Mouse (Mus musculus) heart, embryonic 14.5 days (tissue): ENCODE data around the gene Hemgn. TPM values are rescaled to one million over a fixed set of nuclear protein-coding genes. Genes with fewer than 3 reads are reported as not detected.

Experiments used
- ATAC-seq: fragments of 200-750 bp; cut with Nextera tagmentation; 2 replicates; pipeline ENCODE4 v1.8.0; 2017; ENCODE audit warnings: low read depth, moderate TSS enrichment; ENCODE audit not compliant: insufficient number of reproducible peaks, insufficient read depth, low FRiP score
- H3K27ac ChIP-seq, 2 experiments: fragments of 200-500 bp in 1 of 2; fragments of 300-500 bp in 1 of 2; sonication (generic) in 1 of 2; replicated peaks in 1 of 2; 2 replicates each; pipeline ENCODE4 v1.5.1; 2012 to 2014; ENCODE audit warnings: low read depth in 2 of 2, low read length in 2 of 2, control low read depth in 1 of 2, mild to moderate bottlenecking in 1 of 2, mixed read lengths in 1 of 2; ENCODE audit not compliant: control insufficient read depth in 1 of 2, insufficient read depth in 1 of 2
- H3K27me3 ChIP-seq: fragments of 300-500 bp; sonication (generic); 2 replicates; pipeline ENCODE4 v1.6.1; 2014; ENCODE audit warnings: mild to moderate bottlenecking, low read length, control low read depth; ENCODE audit not compliant: control insufficient read depth, insufficient read depth
- H3K36me3 ChIP-seq: fragments of 300-500 bp; sonication (generic); 2 replicates; pipeline ENCODE4 v1.6.1; 2014; ENCODE audit warnings: mild to moderate bottlenecking, control low read depth, low read length, mixed read lengths; ENCODE audit not compliant: control insufficient read depth, insufficient read depth
- H3K4me1 ChIP-seq, 2 experiments: fragments of 200-500 bp in 1 of 2; fragments of 300-500 bp in 1 of 2; sonication (generic) in 1 of 2; 2 replicates each; pipeline ENCODE4 v1.6.1; 2012 to 2014; ENCODE audit warnings: low read length in 2 of 2, control low read depth in 1 of 2, mixed read lengths in 1 of 2; ENCODE audit not compliant: control insufficient read depth in 2 of 2, insufficient read depth in 2 of 2
- H3K4me2 ChIP-seq: fragments of 300-500 bp; sonication (generic); 2 replicates; pipeline ENCODE4 v1.6.1; 2014; ENCODE audit warnings: mild to moderate bottlenecking, low read length
- H3K4me3 ChIP-seq, 2 experiments: fragments of 200-500 bp in 1 of 2; fragments of 300-500 bp in 1 of 2; sonication (generic) in 1 of 2; 2 replicates each; pipeline ENCODE4 v1.5.1; 2012 to 2014; ENCODE audit warnings: low read length in 2 of 2, mild to moderate bottlenecking in 2 of 2, control low read depth in 1 of 2, low read depth in 1 of 2, moderate library complexity in 1 of 2; ENCODE audit not compliant: control insufficient read depth in 1 of 2, insufficient read depth in 1 of 2
- H3K9ac ChIP-seq: fragments of 300-500 bp; sonication (generic); 2 replicates; pipeline ENCODE4 v1.6.1; 2014; ENCODE audit warnings: mild to moderate bottlenecking, low read length
- H3K9me3 ChIP-seq: fragments of 300-500 bp; sonication (generic); 2 replicates; pipeline ENCODE4 v1.6.1; 2016; ENCODE audit warnings: low read length, control low read depth; ENCODE audit not compliant: control insufficient read depth
- WGBS: fragments of 180-500 bp; shearing (Covaris S2); extraction: QIAGEN DNeasy Blood & Tissue Kit; methylation state at CpG from one replicate; pipeline ENCODE4 v1.1.7; 2014; 5-methylcytosine and 5-hydroxymethylcytosine counted together
- polyA plus RNA-seq: library from polyadenylated mRNA; unstranded; fragments of >200 nt; fragmentation: Nextera tagmentation; extraction: Ambion mirVana; gene quantifications from 2 replicates; pipeline ENCODE4 v1.2.1, GENCODE M21; 2014

The Hemgn gene
- polyA plus RNA-seq, 1 experiment from 2014 or later = 0.50 TPM

- no peak overlapping the region for H3K9ac ChIP-seq
- H3K36me3 ChIP-seq = no peaks in the 10 kb centered on the region
- ATAC-seq = no peak
- no peaks in the 10 kb centered on the region for H3K9me3 ChIP-seq
- H3K27ac ChIP-seq = no peak overlapping the region
- WGBS = 78% methylated on average over 5 of the region's 5 CpGs
- no peaks in the 10 kb centered on the region for H3K4me1 ChIP-seq
- H3K27me3 ChIP-seq = no peaks in the 10 kb centered on the region
- H3K4me2 ChIP-seq = no peak overlapping the region
- H3K4me3 ChIP-seq = no peak overlapping the region
Observed at GRCm38 (mm10) chr4:46410677-46411076, 2.6 kb downstream of the Hemgn start.

DNA sequence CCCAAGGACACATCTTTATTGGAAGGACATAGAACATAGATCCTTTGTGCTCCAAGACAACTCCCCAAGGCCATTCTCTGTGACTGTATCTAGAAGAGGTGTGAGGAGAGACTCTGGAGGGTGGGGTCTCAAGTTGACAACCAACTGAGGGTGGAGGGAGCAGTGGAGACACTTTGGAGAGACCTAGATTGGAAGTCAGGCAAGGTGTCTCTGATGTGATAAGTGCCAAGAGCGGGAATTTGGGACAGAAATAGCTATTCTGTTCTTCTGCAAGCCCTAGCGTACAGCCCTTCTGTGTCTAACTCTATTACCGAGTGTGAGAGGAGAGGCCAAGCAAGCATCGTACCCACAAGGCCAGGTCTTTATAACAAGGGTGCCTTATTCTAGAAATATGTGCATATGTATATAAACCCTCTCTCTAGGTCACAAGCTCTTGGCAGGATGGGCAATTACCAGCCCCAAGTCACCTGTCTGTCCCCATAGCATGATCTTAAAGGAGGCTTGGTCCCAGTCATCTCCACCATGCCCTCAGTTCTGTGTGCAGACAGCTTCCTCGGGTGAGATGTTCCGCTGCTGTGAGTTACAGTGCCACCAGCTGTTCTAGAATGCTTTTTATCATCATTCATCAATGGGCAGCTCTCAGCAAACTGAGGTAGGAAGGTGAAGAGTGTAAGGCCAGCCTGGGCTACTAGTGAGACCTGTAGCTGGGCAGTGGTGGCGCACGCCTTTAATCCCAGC, 6.2 kb downstream of the Hemgn start:
- Histone ChIP-seq H3K36me3 (no peaks in the 10 kb centered on the region), H3K4me3 (no peak overlapping the region), H3K27ac (no peak overlapping the region), H3K27me3 (no peaks in the 10 kb centered on the region), H3K4me1 (no peaks in the 10 kb centered on the region), H3K9ac (no peak overlapping the region), H3K9me3 (no peaks in the 10 kb centered on the region), H3K4me2 (no peak overlapping the region)
- ATAC-seq = no peak
- whole genome bisulfite sequencing = 75% methylated on average over 8 of the region's 8 CpGs

DNA sequence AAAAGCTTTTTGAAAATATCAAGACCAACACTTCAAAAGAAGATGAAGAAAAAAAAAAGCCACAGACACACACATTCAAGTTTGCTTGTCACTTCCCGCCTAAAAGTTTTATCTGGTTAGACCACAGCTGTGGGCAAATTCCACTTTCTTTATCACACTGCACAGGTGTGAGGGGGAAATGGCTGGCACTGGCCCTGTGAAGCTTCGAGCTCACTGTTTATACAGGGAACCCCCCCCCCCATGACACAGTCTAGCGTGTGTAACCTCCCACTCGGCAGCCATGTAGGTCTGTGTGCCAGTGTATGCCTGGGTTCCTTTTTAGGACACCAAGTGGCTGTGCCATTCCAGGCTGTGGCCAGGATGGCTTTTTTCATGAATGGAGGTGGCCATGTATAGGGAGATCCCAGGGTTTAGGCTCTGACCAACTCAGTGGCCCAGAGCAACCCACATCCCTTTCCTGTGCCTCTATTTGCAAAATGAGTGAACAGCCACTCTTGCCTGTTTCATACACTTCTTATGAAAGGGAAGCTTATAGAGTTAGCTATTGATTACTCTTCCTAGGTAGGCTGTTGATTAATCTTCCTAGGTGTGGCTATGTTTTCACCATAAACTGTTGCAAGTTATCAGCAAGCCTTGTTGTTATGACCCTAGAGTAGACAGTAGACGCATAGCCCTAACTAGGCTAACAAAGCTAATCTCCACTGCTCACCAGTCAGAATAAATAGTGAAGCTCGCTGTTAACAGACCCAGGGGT, 9.1 kb downstream of the Hemgn start:
- H3K9ac ChIP-seq = no peak overlapping the region
- no peaks in the 10 kb centered on the region for H3K27me3 ChIP-seq
- ATAC-seq = no peak
- no peaks in the 10 kb centered on the region for H3K4me1 ChIP-seq
- no peak overlapping the region for H3K27ac ChIP-seq
- H3K36me3 ChIP-seq = no peaks in the 10 kb centered on the region
- no peak overlapping the region for H3K4me2 ChIP-seq
- no peaks in the 10 kb centered on the region for H3K9me3 ChIP-seq
- 68% methylated on average over 6 of the region's 6 CpGs for WGBS
- no peak overlapping the region for H3K4me3 ChIP-seq

DNA sequence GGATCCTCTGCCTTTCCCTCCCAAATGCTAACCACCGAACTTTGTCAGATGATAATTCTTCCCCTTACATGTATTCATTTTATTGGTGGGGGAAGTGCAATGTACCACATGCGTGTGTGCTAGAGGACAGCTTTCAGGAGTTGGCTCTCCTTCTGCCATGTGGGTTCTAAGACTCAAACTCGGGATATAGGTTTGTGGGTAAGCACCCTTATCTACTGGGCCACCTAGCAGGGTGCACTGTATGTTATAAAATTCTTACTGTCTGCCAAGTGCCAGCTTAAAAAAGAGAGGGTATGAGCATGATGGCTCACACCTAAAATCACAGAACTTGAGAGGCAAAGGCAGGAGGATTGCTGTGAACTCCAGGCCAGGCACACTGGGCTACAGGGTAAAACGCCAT, 14.5 kb downstream of the Hemgn start:
- 79% methylated on average over 4 of the region's 4 CpGs for WGBS
- Histone ChIP-seq H3K9me3 (no peaks in the 10 kb centered on the region), H3K4me1 (no peaks in the 10 kb centered on the region), H3K9ac (no peak overlapping the region), H3K27ac (no peak overlapping the region), H3K4me3 (no peak overlapping the region), H3K27me3 (no peaks in the 10 kb centered on the region), H3K4me2 (no peak overlapping the region), H3K36me3 (no peaks in the 10 kb centered on the region)
- no peak for ATAC-seq

DNA sequence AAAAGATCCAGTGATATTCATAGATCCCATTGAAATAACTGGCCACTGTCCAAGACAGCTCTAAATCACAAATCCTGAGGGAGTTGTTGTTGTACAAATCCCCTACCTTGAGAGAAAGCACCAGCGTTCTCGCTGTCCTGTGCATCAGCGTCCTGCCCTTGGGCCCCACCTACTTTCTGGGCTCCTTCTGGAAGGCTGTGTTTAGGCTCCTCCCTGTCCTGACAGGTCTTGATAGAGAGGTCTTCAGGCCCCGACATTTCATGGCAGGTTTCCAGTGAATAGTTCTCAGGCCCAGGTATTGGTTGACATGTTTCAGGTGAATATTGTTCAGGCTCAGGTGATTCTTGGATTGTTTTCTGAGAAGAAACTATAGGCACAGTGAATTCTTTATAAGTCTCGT, 17.6 kb downstream of the Hemgn start:
- no peak for ATAC-seq
- Histone ChIP-seq H3K4me1 (no peaks in the 10 kb centered on the region), H3K27me3 (no peaks in the 10 kb centered on the region), H3K36me3 (no peaks in the 10 kb centered on the region), H3K27ac (no peak overlapping the region), H3K9ac (no peak overlapping the region), H3K4me3 (no peak overlapping the region), H3K4me2 (no peak overlapping the region), H3K9me3 (no peaks in the 10 kb centered on the region)
- 30% methylated on average over 5 of the region's 5 CpGs for WGBS

GRCm38 (mm10) chr4:46394388-46394787, 18.9 kb downstream of the Hemgn start:
- ATAC-seq = no peak
- H3K9me3 ChIP-seq = no peaks in the 10 kb centered on the region
- H3K4me3 ChIP-seq = no peak overlapping the region
- no peak overlapping the region for H3K9ac ChIP-seq
- H3K36me3 ChIP-seq = no peaks in the 10 kb centered on the region
- no peak overlapping the region for H3K4me2 ChIP-seq
- H3K4me1 ChIP-seq = 0 out of 4 replicates have a peak, but pooled peaks cover 0 to 3% of the 10 kb centered on the region in 2 experiments
- no peaks in the 10 kb centered on the region for H3K27me3 ChIP-seq
- WGBS = 83% methylated on average over 2 of the region's 2 CpGs
- H3K27ac ChIP-seq = no peak overlapping the region

GRCm38 (mm10) chr4:46390390-46390970, 22.8 kb downstream of the Hemgn start:
- WGBS = 23% methylated on average over 9 of the region's 9 CpGs
- Histone ChIP-seq H3K9me3 (no peaks in the 10 kb centered on the region), H3K27ac (no peak overlapping the region; a peak in 1 of 4 replicates), H3K4me3 (peak overlapping the region in 1 of 2 experiments; percentile 66; a peak in 2 of 4 replicates), H3K36me3 (peaks cover 22% of the 10 kb centered on the region), H3K9ac (peak overlapping the region; percentile 90), H3K27me3 (no peaks in the 10 kb centered on the region), H3K4me1 (0 out of 4 replicates have a peak, but pooled peaks cover 0 to 3% of the 10 kb centered on the region in 2 experiments), H3K4me2 (peak overlapping the region; percentile 70)
- ATAC-seq = no peak
